Mouse (Mus musculus) liver, embryonic 13.5 days (tissue): Measurements from ENCODE around the gene Pvrig. TPM values are rescaled to one million over a fixed set of nuclear protein-coding genes. Genes with fewer than 3 reads are reported as not detected.
"Not testable (repeated sequence)": the region's sequence is repeated elsewhere in the genome, so short reads cannot be mapped to it uniquely, and the experiment has no call there.

Experiments used
- ATAC-seq: fragments of 200-750 bp; cut with Nextera tagmentation; 2 replicates; pipeline ENCODE4 v1.8.0; 2017; ENCODE audit warnings: low read depth, mild to moderate bottlenecking, moderate number of reproducible peaks, moderate library complexity
- DNase-seq: peaks from one replicate; pipeline ENCODE4 v3.0.0; 2022
- H3K27ac ChIP-seq: fragments of 300-500 bp; sonication (generic); 2 replicates; pipeline ENCODE4 v1.5.1; 2015; ENCODE audit warnings: moderate library complexity, mild to moderate bottlenecking, inconsistent platforms
- H3K27me3 ChIP-seq: fragments of 300-500 bp; sonication (generic); 2 replicates; pipeline ENCODE4 v1.6.1; 2015; ENCODE audit warnings: mild to moderate bottlenecking, inconsistent platforms
- H3K36me3 ChIP-seq: fragments of 300-500 bp; sonication (generic); 2 replicates; pipeline ENCODE4 v1.6.1; 2015; ENCODE audit warnings: mild to moderate bottlenecking, inconsistent platforms
- H3K4me1 ChIP-seq: fragments of 300-500 bp; sonication (generic); replicated peaks from 2 replicates; pipeline ENCODE4 v1.6.1; 2015; ENCODE audit warnings: inconsistent platforms
- H3K4me2 ChIP-seq: fragments of 300-500 bp; sonication (generic); 2 replicates; pipeline ENCODE4 v1.6.1; 2015; ENCODE audit warnings: inconsistent platforms, mild to moderate bottlenecking, moderate library complexity
- H3K4me3 ChIP-seq: fragments of 300-500 bp; sonication (generic); replicated peaks from 2 replicates; pipeline ENCODE4 v1.5.1; 2015; ENCODE audit warnings: mild to moderate bottlenecking, inconsistent platforms
- H3K9ac ChIP-seq: fragments of 300-500 bp; sonication (generic); 2 replicates; pipeline ENCODE4 v1.6.1; 2015; ENCODE audit warnings: mild to moderate bottlenecking, inconsistent platforms
- H3K9me3 ChIP-seq: fragments of 300-500 bp; sonication (generic); replicated peaks from 2 replicates; pipeline ENCODE4 v1.6.1; 2016; ENCODE audit warnings: inconsistent platforms
- WGBS: fragments of 180-500 bp; shearing (Covaris S2); methylation state at CpG from one replicate; pipeline ENCODE4 v1.1.7; 2015; ENCODE audit not compliant: insufficient replicate concordance; 5-methylcytosine and 5-hydroxymethylcytosine counted together
- polyA plus RNA-seq: library from polyadenylated mRNA; unstranded; fragments of >200 nt; fragmentation: Nextera tagmentation; extraction: Ambion mirVana; gene quantifications from 2 replicates; pipeline ENCODE4 v1.2.1, GENCODE M21; 2015

The Pvrig gene
- 0.36 and 0.53 TPM in 2 replicates for polyA plus RNA-seq

GRCm38 (mm10) chr5:138341661-138342060 lies at the start of gene Pvrig:
Gene Pvrig (plus strand): TSS chr5:138341961.
- H3K27me3 ChIP-seq, result no peaks in the 10 kb centered on the region
- H3K36me3 ChIP-seq, result no peaks in the 10 kb centered on the region
- H3K4me2 ChIP-seq, result no peak within 1 kb of the TSS
- no peak for ATAC-seq
- H3K9ac ChIP-seq, result no peak within 1 kb of the TSS
- no peaks in the 10 kb centered on the region for H3K4me1 ChIP-seq
- WGBS, result 63% methylated on average over 2 of the region's 2 CpGs
- no peak for DNase-seq
- no peaks in the 10 kb centered on the region for H3K9me3 ChIP-seq
- H3K4me3 ChIP-seq, result no peak within 1 kb of the TSS
- no peak within 1 kb of the TSS for H3K27ac ChIP-seq

GRCm38 (mm10) chr5:138294158-138294557 lies 47.6 kb upstream of the Pvrig start:
- Histone ChIP-seq H3K4me2 (no peak overlapping the region), H3K36me3 (no peaks in the 10 kb centered on the region), H3K4me3 (no peak overlapping the region), H3K4me1 (no peaks in the 10 kb centered on the region), H3K9ac (no peak overlapping the region), H3K27ac (no peak overlapping the region), H3K9me3 (no peaks in the 10 kb centered on the region), H3K27me3 (no peaks in the 10 kb centered on the region)
- DNase-seq (no peak), ATAC-seq (no peak)

- no peak overlapping the region for H3K9ac ChIP-seq
- H3K36me3 ChIP-seq, result no peaks in the 10 kb centered on the region
- H3K27ac ChIP-seq, result no peak overlapping the region
- no peaks in the 10 kb centered on the region for H3K27me3 ChIP-seq
- no peaks in the 10 kb centered on the region for H3K4me1 ChIP-seq
- no peaks in the 10 kb centered on the region for H3K9me3 ChIP-seq
- H3K4me2 ChIP-seq, result no peak overlapping the region
- 48% methylated on average over 2 of the region's 2 CpGs for WGBS
- ATAC-seq (no peak), DNase-seq (no peak)
- H3K4me3 ChIP-seq, result no peak overlapping the region
These were observed 42.1 kb upstream of the Pvrig start for GRCm38 (mm10) chr5:138299613-138300012.

GRCm38 (mm10) chr5:138312795-138313194 lies 29.0 kb upstream of the Pvrig start:
- DNase-seq (no peak), ATAC-seq (no peak)
- Histone ChIP-seq H3K27me3 (no peaks in the 10 kb centered on the region), H3K4me3 (no peak overlapping the region), H3K9ac (no peak overlapping the region), H3K27ac (no peak overlapping the region), H3K9me3 (no peaks in the 10 kb centered on the region), H3K4me1 (no peaks in the 10 kb centered on the region), H3K36me3 (no peaks in the 10 kb centered on the region), H3K4me2 (no peak overlapping the region)
- WGBS, result 66% methylated on average over 3 of the region's 3 CpGs

GRCm38 (mm10) chr5:138343216-138343615 lies 1.5 kb downstream of the Pvrig start:
- no peaks in the 10 kb centered on the region for H3K36me3 ChIP-seq
- no peaks in the 10 kb centered on the region for H3K27me3 ChIP-seq
- H3K4me1 ChIP-seq, result no peaks in the 10 kb centered on the region
- no peak overlapping the region for H3K27ac ChIP-seq
- no peak overlapping the region for H3K4me2 ChIP-seq
- DNase-seq (no peak), ATAC-seq (no peak)
- H3K9ac ChIP-seq, result no peak overlapping the region
- H3K9me3 ChIP-seq, result no peaks in the 10 kb centered on the region
- WGBS, result 57% methylated on average over 3 of the region's 3 CpGs
- no peak overlapping the region for H3K4me3 ChIP-seq

- 64% methylated on average over 6 of the region's 7 CpGs for WGBS
- ATAC-seq, H3K4me2 ChIP-seq, H3K27ac ChIP-seq, H3K36me3 ChIP-seq, DNase-seq, H3K9me3 ChIP-seq, H3K27me3 ChIP-seq, H3K4me3 ChIP-seq, H3K4me1 ChIP-seq, H3K9ac ChIP-seq: not testable (repeated sequence)
These were observed 21.4 kb downstream of the Pvrig start for GRCm38 (mm10) chr5:138363208-138363607.

GRCm38 (mm10) chr5:138365347-138365746 lies 23.6 kb downstream of the Pvrig start:
- ATAC-seq, DNase-seq, H3K36me3 ChIP-seq, H3K4me1 ChIP-seq, H3K27ac ChIP-seq, H3K4me3 ChIP-seq, H3K27me3 ChIP-seq, H3K9me3 ChIP-seq, H3K9ac ChIP-seq, H3K4me2 ChIP-seq: not testable (repeated sequence)
- 75% methylated on average over 10 of the region's 10 CpGs for WGBS

Other genes with a start within 250 kb of the Pvrig start
- 15.4 and 16.0 TPM in 2 replicates for gene Zscan21, start 225.1 kb upstream of the Pvrig start, polyA plus RNA-seq
- gene Zfp113, start 186.2 kb upstream of the Pvrig start, polyA plus RNA-seq, result 4.6 and 5.2 TPM in 2 replicates
- 180 TPM in 2 replicates for gene Cops6, start 180.9 kb upstream of the Pvrig start, polyA plus RNA-seq
- 5.9 and 7.4 TPM in 2 replicates for gene Ap4m1, start 170.0 kb upstream of the Pvrig start, polyA plus RNA-seq
- gene Mcm7, start 169.5 kb upstream of the Pvrig start, polyA plus RNA-seq, result 224 and 255 TPM in 2 replicates
- 39.1 and 50.9 TPM in 2 replicates for gene Taf6, start 154.5 kb upstream of the Pvrig start, polyA plus RNA-seq
- gene Cnpy4, start 154.5 kb upstream of the Pvrig start, polyA plus RNA-seq, result 17.6 and 18.4 TPM in 2 replicates
- 3.7 and 4.1 TPM in 2 replicates for gene Mblac1, start 147.6 kb upstream of the Pvrig start, polyA plus RNA-seq
- gene Nxpe5, start 116.1 kb upstream of the Pvrig start, polyA plus RNA-seq, result 0.07 and 0.08 TPM in 2 replicates
- gene Lamtor4, start 86.5 kb upstream of the Pvrig start, polyA plus RNA-seq, result 32.0 and 33.7 TPM in 2 replicates
- gene BC037034, start 77.9 kb upstream of the Pvrig start, polyA plus RNA-seq, result 2.8 and 3.6 TPM in 2 replicates
- gene Gal3st4, start 69.1 kb upstream of the Pvrig start, polyA plus RNA-seq, result 0.14 and 0.23 TPM in 2 replicates
- not detected in 2 replicates for gene Gm43720, start 62.0 kb upstream of the Pvrig start, polyA plus RNA-seq
- gene Gpc2, start 62.0 kb upstream of the Pvrig start, polyA plus RNA-seq, result 0.92 and 1.3 TPM in 2 replicates
- 1.5 and 1.6 TPM in 2 replicates for gene Stag3, start 61.7 kb upstream of the Pvrig start, polyA plus RNA-seq
- gene Zfp157, start 99.5 kb downstream of the Pvrig start, polyA plus RNA-seq, result 5.6 and 6.4 TPM in 2 replicates
- gene 1700123K08Rik, start 222.8 kb downstream of the Pvrig start, polyA plus RNA-seq, result not detected in 2 replicates